Mouse (Mus musculus) testis, adult 2 months (tissue): ENCODE measurements around the gene Pip5k1c.

Experiments used
- CTCF ChIP-seq: fragments of 200-500 bp; IDR thresholded peaks from 2 replicates; pipeline ENCODE4 v1.5.1; 2012; ENCODE audit warnings: low read depth, mild to moderate bottlenecking, inconsistent platforms, low read length, moderate library complexity; ENCODE audit not compliant: control insufficient read depth, insufficient read depth, insufficient replicate concordance
- POLR2A ChIP-seq: fragments of 200-500 bp; IDR thresholded peaks from 2 replicates; pipeline ENCODE4 v1.6.1; 2012; ENCODE audit warnings: low read depth, mild to moderate bottlenecking, inconsistent platforms, low read length, moderate library complexity; ENCODE audit not compliant: control insufficient read depth

GRCm38 (mm10) chr10:81306837-81307682 is 14.3 kb downstream of the Pip5k1c start:
- TF ChIP-seq CTCF (no peak), POLR2A (no peak)
